Mouse (Mus musculus) 3134 (cell line): ENCODE measurements around the gene Acadl.
A peak's percentile ranks its signal among the peaks of the same experiment; 100 is the strongest.

Source experiments
- DNase-seq: peaks from one replicate; pipeline ENCODE4 v3.0.0-alpha.2; 2011; ENCODE audit warnings: low spot score; ENCODE audit not compliant: insufficient read length; ENCODE audit errors: extremely low read depth

Acadl gene

DNA sequence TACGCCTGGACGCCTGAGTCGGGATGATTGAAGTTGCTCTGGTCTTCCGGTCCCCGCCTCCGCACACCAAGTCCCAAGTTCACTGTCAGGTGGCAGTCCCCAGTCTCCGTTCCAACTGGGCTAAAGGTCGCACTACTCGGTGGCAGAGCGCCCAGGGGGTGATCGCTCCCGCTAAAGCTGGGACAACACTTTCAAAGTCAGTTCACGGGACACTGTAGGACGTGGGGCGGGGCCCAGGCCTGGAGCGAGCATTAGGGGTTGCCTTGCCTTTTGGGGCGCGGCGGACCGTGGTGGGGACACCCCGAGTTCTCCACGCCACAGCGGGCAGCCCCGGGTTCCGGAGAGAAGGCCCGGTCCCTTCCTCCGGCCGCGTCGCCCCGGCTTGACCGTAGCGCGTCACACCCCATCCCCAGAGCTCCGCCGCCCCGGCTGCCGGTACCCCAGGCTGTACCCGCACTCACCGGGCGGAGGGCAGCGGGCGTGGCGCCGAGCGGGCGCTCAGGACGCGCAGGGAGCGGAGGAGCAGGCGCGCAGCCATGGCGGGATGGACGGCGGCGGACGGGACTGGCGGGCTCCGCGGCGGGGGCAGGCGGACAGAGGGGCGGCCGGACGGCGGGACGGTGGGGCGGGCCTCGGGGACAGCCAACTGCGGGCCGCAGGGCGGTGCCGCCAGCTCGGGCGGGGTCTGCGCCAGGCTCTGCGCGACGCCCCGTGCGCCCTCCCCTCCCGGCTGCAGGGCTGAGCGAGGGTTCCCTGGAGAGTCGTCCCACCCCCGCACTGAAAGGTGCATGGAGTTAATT is at the start of gene Acadl:
TSS of gene Acadl (minus strand) at position 566 of the 800 bp plus-strand sequence.
- peak; percentile 88 for DNase-seq

GRCm38 (mm10) chr1:66912305-66912704 is 49.2 kb upstream of the Acadl start:
- DNase-seq, result no peak

- DNase-seq, result no peak
Measured at GRCm38 (mm10) chr1:66902566-66902965, 39.5 kb upstream of the Acadl start.

GRCm38 (mm10) chr1:66900946-66901345 is 37.9 kb upstream of the Acadl start:
- DNase-seq, result no peak

DNA sequence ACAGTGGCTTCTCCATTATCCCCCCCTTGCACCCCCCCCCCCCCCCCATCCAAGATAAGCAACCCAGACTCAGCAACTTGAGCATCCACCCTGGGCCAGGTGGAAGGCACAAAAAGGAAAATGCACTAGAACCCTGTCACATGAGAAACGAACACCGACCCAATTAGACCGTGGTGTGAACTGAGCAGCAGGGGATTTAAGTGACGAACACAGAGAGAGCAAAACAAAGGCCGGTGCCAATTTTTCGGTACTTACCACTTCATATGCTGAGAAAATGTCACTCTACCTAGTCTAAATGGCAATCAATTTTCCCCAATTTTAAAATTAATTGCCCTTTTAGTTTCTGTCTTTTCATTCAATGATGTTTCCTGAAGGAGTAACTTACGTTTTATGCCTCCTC is 35.2 kb upstream of the Acadl start:
- no peak for DNase-seq

- DNase-seq, result no peak
Measured at GRCm38 (mm10) chr1:66896556-66896955, 33.5 kb upstream of the Acadl start.

DNA sequence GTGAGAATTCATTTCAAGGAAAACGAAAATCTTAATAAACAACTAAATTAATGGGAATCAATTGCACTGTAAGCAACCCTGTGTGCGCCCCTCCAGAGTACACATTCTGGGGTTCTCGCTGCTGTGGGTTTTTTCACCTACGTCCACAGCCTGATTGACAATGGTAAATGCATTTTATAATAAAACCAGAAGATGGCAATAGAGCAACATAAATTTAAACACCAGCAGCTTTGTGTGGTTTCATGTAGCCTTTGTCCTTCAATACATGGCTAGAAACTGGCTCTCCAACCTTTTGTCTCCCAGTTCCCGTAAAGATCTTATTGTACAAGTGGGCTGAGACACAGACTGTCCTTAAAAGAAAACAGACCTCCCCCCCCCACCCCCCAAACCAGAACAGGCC is 33.0 kb upstream of the Acadl start:
- DNase-seq, result peak; percentile 7

- no peak for DNase-seq
Measured at GRCm38 (mm10) chr1:66895837-66896118, 32.7 kb upstream of the Acadl start.

DNA sequence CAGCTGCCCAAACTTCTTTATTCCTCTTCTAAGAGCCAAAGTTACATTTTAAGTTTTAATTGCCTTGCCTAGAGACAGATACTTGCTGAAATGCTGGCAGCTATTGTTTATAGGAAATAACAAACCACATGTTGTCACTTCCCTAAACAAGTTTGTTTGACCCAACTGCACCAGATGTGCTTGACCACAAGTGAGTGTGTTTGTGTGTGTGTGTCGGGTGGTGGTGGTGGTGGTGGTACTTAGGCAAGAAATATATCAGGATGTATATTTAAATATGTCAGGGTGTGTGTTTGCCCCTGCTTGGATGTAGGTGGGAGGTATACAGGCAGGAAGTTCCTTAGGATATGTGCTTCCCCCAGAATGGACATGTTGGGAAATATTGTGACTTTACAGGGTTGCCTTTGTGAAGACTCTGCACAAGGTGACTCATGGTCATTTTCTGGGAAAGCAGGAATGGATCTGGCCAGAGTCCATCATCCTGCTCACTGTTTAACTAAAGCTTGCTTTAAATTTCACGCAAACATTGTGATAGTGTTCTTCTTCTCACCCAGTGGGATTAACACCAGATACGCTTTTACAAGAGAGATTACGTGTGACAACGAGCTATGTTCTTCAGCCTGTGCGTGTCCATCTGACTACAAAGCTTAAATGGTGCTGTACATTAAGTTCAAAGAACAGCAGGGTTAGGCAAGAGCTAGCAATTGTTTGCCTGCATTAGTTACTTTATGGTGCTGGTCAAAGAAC is 32.2 kb upstream of the Acadl start:
- DNase-seq, result no peak

GRCm38 (mm10) chr1:66887175-66887574 is 24.1 kb upstream of the Acadl start:
- no peak for DNase-seq

DNA sequence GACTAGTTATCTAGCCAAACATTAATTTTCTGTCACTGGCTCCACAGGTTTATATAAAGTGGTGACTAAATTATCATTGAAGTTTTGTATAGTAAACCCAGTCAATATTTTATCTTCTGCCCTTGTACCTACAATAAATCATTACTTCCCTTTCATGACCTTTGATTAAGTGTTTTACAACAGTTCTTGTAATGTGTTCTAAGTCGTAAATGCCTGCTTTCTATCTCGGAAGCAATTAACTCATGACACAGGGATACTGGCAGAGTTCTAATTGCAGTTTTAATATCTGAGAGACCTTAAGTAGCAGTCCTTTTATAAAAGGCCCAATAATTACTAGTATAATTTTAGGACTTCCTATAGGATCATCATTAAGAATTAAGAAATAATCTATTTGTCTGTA is 17.1 kb upstream of the Acadl start:
- DNase-seq, result no peak

DNA sequence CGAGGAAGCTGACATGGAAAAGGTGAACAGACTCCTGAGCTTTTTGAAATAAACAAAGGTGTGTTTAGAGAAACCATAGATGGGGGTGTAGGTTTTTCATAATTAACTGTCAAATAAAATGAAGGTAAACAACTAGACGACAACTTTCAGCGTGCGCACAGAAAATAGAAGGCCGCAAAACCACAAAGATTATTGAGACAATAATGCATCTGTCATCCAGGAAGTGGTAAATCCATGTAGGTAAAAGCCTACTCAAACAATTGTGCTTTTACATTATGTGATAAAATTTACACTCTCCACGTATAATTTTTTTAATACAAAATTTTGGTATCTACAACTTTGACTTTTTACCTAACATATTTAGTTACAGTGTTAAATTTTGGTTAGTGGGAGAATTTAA is 11.7 kb upstream of the Acadl start:
- DNase-seq, result no peak

DNA sequence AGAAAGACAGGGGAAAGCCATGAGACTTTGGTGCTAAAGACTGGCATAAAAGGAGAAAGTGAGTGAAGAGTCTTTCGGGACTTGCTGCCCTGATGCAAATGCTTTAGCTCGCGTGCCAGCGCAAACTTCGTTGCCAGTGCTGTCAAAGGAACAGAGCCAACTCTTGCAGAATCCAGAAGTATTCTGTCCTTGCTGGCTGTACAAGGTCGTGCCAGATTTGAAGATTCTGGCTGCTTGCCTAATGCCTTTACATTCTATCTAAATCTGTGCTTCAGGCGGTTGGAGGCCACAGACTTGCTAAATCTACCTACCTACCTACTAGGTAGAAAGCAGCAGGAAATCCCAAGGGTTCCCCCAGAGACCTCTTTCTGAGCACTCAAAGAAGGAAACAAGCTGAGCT is 8.5 kb upstream of the Acadl start:
- DNase-seq, result no peak

DNA sequence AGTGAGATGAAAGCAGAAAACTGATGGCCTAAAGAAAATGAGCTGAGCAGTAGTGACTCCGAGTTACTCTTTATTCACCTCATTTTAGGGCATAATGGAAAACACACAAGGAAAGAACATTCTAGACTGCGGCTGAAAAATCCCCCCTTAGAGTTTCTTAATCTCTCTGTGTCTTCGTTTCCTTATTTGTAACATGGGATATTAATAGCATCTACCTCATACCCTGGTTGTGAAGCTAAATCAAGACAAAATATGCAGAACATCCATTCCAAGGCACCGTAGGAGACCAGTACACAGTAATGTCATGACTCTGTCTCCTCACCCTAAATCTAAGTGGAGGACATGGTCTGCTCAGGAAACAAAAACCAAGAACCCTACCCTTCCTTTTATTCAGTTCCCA is 2.6 kb upstream of the Acadl start:
- no peak for DNase-seq

DNA sequence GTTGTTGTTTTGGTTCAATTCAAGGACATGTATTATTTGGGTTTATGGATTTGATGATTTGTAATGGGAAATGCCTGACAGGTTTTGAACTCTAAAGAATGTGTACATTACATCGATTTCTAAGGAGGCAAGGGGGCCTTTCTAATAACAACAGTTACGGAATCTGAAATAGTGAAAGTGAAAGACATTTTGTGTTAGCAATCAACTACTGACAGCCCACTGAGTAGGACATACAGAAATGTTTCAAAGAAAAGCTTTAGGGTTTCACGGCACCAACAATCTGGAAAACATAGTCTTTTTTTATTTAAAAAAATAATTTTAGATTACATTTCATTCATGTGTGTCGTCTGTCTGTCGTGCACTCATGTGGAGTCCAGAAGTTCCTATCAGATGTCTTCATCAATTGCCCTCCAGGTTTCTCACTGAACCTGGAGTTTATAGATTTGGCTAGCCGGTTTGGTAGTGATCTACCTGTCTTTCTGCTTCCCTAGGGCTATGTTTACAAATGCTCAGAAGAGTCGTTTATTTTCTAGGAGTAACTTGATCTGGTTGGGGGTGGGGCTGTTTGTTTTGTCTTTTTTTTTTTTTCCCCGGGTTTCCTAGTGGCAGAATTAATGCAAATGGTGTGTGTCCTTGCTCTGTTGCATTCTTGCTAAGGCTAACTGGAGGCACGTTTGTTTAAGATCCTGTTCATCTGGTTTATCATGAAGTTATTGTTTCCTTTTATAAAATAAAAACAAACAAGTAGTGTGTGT is 841 bp upstream of the Acadl start:
- no peak for DNase-seq

DNA sequence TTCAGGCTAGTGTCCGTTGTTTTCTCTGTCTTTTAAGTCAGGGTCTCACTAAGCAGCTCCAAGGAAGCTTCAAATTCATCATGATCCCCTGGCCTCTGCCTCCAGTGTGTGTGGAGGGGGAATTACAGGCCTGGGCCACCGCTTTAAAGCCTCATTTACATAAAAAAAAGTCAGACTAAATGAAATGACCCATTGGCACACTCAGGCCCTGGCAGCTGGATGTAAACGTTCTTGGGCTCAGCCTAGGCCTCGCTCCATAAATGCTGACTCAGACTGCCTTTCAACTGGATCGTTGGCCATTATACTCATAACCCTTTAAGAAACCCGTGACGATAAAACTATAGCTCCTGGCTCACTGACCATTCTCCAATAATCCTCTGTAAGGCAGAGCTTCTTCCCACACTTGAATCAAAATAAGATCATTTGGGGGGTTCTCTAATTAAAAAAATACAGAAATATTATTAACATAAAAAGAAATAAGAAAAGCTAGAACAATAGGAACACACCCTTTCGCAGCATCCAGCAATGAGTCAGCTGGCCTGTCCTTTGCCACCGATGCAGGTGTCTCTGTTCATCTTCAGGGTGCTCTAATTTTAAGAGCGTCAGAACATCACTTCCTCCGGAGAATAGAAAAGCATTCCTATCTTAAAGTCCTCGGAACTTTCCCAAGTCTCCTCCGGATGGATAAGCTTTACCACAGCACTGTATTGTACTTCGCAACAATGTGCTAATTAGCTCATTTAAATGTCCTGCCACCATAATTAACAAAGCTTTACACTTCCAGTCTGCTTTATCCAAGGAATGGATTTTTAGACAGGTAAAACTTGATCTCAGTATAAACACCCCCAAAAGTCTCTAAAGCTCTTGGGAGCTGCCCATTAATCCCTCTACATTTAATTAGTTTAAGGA is 1.1 kb downstream of the Acadl start:
- DNase-seq, result peak; percentile 30

- no peak for DNase-seq
Measured at GRCm38 (mm10) chr1:66847506-66847905, 15.6 kb downstream of the Acadl start.

GRCm38 (mm10) chr1:66845690-66846318 is 17.3 kb downstream of the Acadl start:
- DNase-seq, result peak; percentile 62

- DNase-seq, result no peak
Measured at GRCm38 (mm10) chr1:66841938-66842337, 21.1 kb downstream of the Acadl start.

GRCm38 (mm10) chr1:66841510-66841909 is 21.6 kb downstream of the Acadl start:
- DNase-seq, result no peak
